Mouse (Mus musculus) small intestine, adult 2 months (tissue): ENCODE data around the gene Psmb10.

ENCODE experiments used
- CTCF ChIP-seq: fragments of 200-500 bp; IDR thresholded peaks from 2 replicates; pipeline ENCODE4 v1.5.1; 2012; ENCODE audit warnings: low read depth, mild to moderate bottlenecking, control low read depth, inconsistent platforms, low read length, moderate library complexity, mixed read lengths; ENCODE audit not compliant: insufficient replicate concordance, insufficient read length; ENCODE audit errors: extremely low read depth
- POLR2A ChIP-seq: fragments of 200-500 bp; IDR thresholded peaks from 2 replicates; pipeline ENCODE4 v1.6.1; 2012; ENCODE audit warnings: low read depth, mild to moderate bottlenecking, control low read depth, inconsistent platforms, low read length, moderate library complexity

DNA sequence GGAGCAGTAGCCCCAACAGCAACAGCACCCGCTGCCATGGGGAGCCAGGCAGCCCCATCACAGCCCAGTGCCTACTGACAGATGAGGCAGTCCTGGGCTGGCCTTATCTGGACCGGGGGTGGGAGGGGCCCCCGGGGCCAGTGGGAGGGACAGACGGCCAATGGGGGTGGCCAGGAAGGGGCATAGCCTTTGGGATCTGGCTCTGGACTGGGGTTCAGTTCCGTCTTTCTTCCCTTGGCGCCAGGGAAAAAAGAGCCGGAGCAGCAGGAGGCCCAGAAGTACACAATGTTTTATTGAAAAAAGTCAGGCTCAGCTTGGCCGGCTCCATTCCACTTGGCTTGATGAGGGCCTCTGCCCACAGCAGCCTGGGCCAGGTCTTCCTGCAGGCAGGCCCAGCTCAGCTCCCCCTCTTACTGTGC, 5.1 kb upstream of the Psmb10 start, which contains the start of gene Lcat:
- TF ChIP-seq POLR2A = no peak
- TF ChIP-seq CTCF = no peak
